Mouse (Mus musculus): Measurements from ENCODE around the gene Krtap6-1.
"Not testable (repeated sequence)": the region's sequence is repeated elsewhere in the genome, so short reads cannot be mapped to it uniquely, and the experiment has no call there.

Gene Krtap6-1

DNA sequence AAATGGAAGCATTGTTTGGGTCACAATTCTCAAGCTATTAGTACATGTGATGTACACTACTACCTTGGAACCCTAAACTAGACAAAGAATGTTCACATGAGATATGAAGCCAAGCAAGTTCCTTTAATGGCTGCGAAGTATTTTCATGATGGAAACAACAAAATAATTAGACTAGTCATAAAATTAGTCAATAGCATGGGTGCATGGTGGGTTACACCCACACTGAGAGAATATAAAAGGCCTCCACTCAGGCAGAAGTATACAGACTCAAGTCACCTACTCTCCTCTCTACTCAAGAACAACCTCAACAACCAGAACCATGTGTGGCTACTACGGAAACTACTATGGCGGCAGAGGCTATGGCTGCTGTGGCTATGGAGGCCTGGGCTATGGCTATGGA, at the start of gene Krtap6-1:
Krtap6-1 (plus strand) TSS at position 301 of the 400 bp plus-strand sequence.
- not testable (repeated sequence) for DNase-seq (ENCODE audit: low spot score in 2 of 2)

DNA sequence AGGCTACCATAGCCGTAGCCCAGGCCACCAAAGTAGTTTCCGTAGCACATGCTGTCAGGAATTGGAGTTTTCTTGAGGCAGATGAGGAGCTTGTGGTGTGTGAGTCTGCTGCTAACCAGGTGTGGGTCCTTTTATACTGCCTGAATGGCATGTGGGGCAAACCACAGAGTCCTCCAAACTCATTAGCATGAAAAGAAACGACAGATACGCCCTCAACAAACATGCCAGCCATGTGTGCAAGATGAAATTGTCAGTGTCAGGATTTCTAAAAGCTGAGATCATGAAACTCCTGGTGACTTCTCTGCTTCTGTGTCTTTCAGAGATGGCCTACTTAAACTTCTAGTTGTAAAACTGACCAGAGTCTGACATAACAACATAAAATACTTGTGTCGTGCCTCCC, 20.8 kb upstream of the Krtap6-1 start, which contains the start of gene Krtap22-2:
Krtap22-2 (minus strand) TSS at position 101 of the 400 bp plus-strand sequence.
- no peak for DNase-seq (ENCODE audit: low spot score in 2 of 2)

DNA sequence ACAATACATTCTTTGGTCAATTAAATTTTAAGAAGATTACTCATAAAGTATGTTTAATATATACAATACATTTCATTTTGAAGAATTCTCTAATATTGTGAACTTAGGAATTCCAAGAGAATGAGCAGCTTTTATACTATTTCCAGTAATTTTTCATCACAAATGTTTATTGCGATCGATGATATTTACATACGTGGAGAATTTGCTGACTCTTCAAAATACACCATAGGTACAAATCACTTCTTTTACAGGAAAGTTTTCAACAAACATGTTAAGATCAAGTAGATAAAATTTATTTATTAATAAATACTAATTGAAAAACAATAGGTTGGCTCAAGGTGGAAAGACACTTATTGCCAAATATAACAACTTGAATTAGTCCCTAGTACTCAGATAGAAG, 17.5 kb upstream of the Krtap6-1 start:
- no peak for DNase-seq (ENCODE audit: low spot score in 2 of 2)

DNA sequence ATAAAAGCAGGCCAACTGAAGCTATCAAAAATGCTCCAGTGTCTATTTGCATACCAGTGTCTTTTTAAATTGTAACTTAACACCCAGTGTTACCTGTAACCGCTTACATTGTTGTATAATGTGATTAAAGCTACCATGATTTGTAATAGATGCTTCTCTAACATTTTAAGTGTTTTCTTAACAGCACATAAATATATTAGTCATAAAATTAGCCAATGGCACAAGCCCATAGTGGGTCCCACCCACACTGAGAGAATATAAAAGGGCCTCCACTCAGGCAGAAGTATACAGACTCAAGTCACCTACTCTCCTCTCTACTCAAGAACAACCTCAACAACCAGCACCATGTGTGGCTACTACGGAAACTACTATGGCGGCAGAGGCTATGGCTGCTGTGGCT, 16.5 kb upstream of the Krtap6-1 start, which contains the start of gene Gm10229:
Gm10229 (plus strand) TSS at position 301 of the 400 bp plus-strand sequence.
- not testable (repeated sequence) for DNase-seq (ENCODE audit: low spot score in 2 of 2)

DNA sequence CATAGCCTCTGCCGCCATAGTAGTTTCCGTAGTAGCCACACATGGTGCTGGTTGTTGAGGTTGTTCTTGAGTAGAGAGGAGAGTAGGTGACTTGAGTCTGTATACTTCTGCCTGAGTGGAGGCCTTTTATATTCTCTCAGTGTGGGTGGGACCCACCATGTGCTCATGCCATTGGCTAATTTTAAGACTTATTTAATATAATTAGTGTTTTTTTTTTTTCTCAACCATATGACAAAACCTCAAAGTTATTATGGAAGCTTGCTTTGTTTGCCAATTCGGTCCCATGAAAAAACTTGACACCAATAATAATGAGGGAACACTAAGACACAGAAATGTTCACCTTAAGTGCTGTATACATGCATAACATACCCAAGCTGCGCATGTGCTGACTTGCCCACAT, 9.9 kb downstream of the Krtap6-1 start, which contains the start of gene Gm10228:
Gm10228 (minus strand) TSS at position 101 of the 400 bp plus-strand sequence.
- not testable (repeated sequence) for DNase-seq (ENCODE audit: low spot score in 2 of 2)

DNA sequence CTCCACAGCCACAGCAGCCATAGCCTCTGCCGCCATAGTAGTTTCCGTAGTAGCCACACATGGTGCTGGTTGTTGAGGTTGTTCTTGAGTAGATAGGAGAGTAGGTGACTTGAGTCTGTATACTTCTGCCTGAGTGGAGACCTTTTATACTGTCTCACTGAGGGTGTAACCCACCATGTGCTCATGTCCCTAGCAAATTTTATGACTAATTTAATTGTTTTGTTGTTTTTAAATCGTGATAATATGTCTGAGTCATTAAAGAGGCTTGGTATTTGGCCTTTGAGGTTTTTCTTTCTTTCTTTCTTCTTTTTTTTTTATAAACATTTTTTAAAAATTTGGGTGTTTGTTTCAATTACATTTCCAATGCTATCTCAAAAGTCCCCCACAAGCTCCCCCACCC, 16.3 kb downstream of the Krtap6-1 start, which contains the start of gene Krtap6-5:
Krtap6-5 (minus strand) TSS at position 101 of the 400 bp plus-strand sequence.
- DNase-seq (ENCODE audit: low spot score in 2 of 2) = no peak

DNA sequence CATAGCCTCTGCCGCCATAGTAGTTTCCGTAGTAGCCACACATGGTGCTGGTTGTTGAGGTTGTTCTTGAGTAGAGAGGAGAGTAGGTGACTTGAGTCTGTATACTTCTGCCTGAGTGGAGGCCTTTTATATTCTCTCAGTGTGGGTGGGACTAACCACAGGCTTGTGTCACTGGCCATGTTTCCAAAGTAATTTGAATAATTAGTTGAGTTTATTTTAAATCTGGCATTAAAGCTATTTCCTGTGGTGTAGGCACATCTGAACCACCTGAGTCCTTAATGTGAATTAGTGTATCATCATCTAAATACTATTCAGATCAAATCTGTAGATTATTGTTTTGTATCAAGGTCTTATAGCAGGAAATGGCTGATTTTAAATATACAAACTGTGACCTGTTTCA, 32.4 kb downstream of the Krtap6-1 start, which contains the start of gene 1110025L11Rik:
1110025L11Rik (minus strand) TSS at position 101 of the 400 bp plus-strand sequence.
- not testable (repeated sequence) for DNase-seq (ENCODE audit: low spot score in 2 of 2)

DNA sequence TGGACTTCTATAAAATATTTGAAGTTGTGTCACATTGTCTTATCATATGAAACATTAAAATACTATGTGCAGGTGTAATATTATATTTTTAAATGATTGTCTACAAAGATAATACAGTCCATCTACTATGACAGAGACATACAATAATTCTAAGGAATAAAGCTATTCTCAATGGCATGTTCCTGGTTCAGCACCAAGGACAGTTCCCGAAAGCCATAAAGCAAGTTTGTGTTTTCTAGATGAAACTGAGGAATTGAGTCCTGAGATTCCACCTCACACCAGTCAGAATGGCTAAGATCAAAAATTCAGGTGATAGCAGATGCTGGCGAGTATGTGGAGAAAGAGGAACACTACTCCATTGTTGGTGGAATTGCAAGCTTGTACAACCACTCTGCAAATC, 39.5 kb downstream of the Krtap6-1 start:
- not testable (repeated sequence) for DNase-seq (ENCODE audit: low spot score in 2 of 2)
